Mouse (Mus musculus): Measurements from ENCODE around the gene Ptprb.
A peak's percentile ranks its signal among the peaks of the same experiment; 100 is the strongest.

Ptprb gene

GRCm38 (mm10) chr10:116382826-116383685 lies 107.7 kb downstream of the Ptprb start:
- no peak for DNase-seq

DNA sequence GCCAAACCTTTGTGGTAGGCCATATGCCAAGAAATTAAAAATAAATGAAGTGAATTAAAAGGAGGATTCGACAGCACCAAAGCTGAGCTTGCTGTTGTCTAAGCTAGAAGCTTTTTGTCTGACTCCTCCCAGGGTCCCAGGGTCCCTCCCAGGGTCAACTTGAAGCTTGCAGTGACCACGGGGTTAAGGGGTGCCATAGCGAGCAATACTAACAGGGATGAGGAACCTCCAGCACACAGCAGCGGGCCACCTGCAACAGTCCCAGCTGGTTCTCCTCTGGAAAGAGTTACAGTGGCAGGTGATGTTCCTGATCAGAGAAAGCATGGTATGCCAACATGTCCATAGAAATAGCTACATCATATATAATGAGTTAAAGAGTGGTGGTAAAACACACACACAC lies 109.1 kb downstream of the Ptprb start:
- no peak for DNase-seq

- DNase-seq: no peak
Observed at GRCm38 (mm10) chr10:116386391-116386885, 111.1 kb downstream of the Ptprb start.

DNA sequence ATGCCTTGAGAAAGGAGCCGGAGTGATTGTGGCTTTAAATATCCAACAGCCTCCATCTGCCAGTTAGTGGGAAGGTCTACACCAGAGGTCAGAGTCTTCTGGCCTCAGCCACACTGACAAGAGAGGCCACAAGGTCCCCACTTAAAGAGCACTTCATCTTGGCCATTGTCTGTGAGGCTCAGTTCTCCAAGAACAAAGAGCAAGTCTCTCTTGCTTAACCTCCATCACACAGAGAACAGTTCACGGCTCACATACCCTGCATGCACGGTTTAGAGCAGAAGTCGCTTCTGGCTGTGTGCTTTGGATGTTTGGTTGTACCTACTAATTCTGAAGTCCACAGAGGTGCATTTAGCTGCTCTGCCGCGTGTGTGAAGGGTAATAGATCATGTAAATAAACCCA lies 113.5 kb downstream of the Ptprb start:
- no peak for DNase-seq

GRCm38 (mm10) chr10:116393790-116394475 lies 118.6 kb downstream of the Ptprb start:
- DNase-seq: peak; percentile 73

- no peak for DNase-seq
Observed at GRCm38 (mm10) chr10:116394585-116394984, 119.3 kb downstream of the Ptprb start.

DNA sequence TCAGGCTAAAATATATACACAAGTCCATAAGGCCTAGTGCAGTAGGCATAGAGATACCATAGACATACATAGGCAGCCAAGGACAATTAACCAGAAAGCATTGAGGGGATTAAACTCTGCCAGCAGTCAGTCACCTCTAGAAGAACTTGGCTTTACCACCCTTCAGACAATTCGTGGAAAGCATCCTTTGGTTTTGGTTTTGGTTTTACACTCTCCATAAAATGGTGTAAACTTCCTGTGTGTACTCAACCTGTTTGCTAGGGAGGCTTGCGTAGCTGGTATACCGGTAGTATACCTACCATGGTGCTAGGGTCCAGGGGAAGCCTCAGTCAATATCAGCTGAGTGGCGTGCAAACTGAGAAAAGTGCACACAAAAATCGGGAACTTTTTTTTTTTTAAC lies 121.0 kb downstream of the Ptprb start:
- no peak for DNase-seq

DNA sequence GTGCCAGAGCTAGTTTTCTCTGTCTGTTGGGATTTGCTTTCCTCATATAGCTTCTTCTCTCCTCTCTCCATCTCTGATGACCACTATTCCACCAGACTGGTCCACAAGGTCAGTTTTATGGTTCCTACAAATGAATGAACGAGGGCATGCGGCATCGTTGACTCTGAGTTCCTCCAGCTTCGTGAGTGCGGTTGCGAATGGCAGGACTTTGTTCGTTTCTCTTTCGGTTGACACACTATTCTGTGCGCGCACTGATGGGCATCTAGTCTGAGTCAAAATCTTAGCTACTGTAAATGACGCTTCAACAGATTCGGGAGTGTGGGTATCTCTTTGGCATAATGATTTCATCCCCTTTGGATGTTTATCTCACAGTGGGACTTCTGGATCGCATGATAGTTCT lies 121.6 kb downstream of the Ptprb start:
- no peak for DNase-seq

GRCm38 (mm10) chr10:116397573-116397972 lies 122.2 kb downstream of the Ptprb start:
- DNase-seq: no peak

GRCm38 (mm10) chr10:116397973-116398372 lies 122.7 kb downstream of the Ptprb start:
- no peak for DNase-seq

- peak; percentile 46 for DNase-seq
Observed at GRCm38 (mm10) chr10:116402742-116403425, 127.6 kb downstream of the Ptprb start.

GRCm38 (mm10) chr10:116403679-116404078 lies 128.4 kb downstream of the Ptprb start:
- DNase-seq: peak; percentile 55

DNA sequence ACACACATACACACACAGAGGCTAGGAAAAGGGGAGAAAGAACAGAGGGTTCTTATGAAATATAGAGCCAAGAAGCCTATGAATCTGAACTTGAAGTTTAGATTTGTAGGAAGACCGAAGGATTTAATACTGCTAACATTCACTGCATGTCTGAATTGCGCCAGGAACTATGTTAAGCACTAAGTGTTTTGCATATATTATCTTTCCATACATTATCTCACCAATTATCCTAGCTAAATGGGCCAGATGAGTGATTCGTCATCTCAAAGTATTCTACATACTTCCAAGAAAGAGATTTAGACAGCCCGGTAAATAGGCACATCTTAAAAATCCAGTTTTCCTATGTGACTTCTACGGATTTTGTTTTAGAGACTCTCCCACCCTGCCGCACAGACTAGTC lies 129.7 kb downstream of the Ptprb start:
- DNase-seq: no peak

DNA sequence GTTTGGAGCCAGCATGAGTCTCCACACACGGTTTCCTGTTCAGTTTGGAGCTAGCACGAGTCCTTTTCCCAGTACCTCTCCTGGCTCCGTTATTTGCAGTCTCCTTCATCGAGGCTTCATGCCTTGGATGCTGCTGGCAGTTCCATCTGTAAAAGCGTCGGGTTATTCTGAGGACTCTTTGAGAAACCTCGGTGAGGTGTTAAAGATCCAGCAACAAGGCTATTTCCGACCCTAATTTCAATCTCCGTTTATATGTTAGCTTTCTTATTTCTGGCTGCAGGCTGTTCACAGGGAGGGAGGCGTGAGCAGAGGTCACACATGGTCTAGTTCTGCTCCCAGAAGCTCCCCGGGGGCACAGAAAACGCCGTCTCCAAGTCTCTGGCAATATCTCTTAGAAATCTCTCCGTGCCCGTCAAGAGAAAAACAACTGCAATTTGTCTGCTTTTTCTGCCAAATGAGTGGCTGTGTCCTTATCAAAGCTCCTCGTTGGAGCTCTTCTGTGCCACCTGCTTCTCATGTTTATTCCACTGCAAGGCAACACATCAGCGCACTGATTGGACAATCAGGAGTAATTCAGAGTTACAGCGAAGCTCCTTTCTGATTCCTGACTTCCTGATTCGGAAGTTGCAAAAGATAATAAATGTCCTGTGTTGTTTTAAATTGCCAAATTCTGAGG lies 132.5 kb downstream of the Ptprb start:
- DNase-seq: no peak

DNA sequence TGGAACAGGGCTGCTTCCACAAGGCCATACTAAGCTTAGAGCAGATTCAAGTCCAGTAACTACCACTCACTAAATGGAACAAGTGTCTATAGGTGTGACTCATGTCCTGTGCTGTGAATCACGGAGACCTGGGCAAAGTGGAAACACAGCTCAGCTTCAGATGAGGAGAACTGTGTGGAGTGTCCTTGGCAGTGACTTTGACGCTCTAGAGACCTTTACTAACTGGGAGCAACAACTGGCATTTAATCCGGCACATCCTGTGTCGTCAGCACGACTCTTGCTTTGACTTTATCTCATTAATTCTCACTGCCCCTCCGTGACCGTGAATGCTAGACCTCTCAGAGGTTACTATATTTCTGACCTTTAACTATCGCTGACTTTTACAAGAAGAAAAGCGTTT lies 135.5 kb downstream of the Ptprb start:
- DNase-seq: no peak

- DNase-seq: no peak
Observed at GRCm38 (mm10) chr10:116416142-116416541, 140.8 kb downstream of the Ptprb start.

- DNase-seq: no peak
Observed at GRCm38 (mm10) chr10:116416726-116417125, 141.4 kb downstream of the Ptprb start.

GRCm38 (mm10) chr10:116418121-116418726 lies 142.9 kb downstream of the Ptprb start:
- no peak for DNase-seq

DNA sequence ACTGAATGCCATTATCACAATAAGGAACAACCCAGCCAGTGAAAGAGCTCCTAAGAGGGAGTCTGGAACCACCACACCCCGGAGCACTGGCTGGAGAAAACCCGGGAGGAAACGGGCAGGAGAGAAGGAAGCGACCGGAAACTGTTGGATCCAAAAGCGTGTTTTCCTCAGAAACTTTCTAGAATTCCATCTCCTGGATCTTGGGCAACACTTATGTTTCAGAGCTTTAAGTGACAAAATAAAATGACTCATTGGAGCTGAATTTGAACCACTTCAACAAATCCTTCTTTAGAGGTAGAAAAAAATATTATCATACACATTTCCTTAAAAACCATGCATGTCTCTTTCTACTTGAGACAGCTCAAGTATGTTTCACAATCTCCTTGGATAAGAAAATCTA lies 145.7 kb downstream of the Ptprb start:
- no peak for DNase-seq

GRCm38 (mm10) chr10:116422551-116422950 lies 147.2 kb downstream of the Ptprb start:
- no peak for DNase-seq

- no peak for DNase-seq
Observed at GRCm38 (mm10) chr10:116424921-116425320, 149.6 kb downstream of the Ptprb start.

GRCm38 (mm10) chr10:116426176-116426575 lies 150.9 kb downstream of the Ptprb start:
- no peak for DNase-seq

All from right cerebral cortex, adult 18-20 months (tissue).